Mouse (Mus musculus) embryonic facial prominence, embryonic 15.5 days (tissue): ENCODE results near the gene Skor1. TPM values are rescaled to one million over a fixed set of nuclear protein-coding genes. Genes with fewer than 3 reads are reported as not detected.

Experiments used
- ATAC-seq: fragments of 200-750 bp; cut with Nextera tagmentation; 2 replicates; pipeline ENCODE4 v1.8.0; 2017; ENCODE audit warnings: low read depth, moderate TSS enrichment; ENCODE audit not compliant: insufficient number of reproducible peaks, low FRiP score, low TSS enrichment
- H3K27ac ChIP-seq: fragments of 300-500 bp; sonication (generic); replicated peaks from 2 replicates; pipeline ENCODE4 v1.5.1; 2015; ENCODE audit warnings: mild to moderate bottlenecking, inconsistent platforms
- H3K27me3 ChIP-seq: fragments of 300-500 bp; sonication (generic); 2 replicates; pipeline ENCODE4 v1.6.1; 2015; ENCODE audit warnings: inconsistent platforms
- H3K36me3 ChIP-seq: fragments of 300-500 bp; sonication (generic); 2 replicates; pipeline ENCODE4 v1.6.1; 2015; ENCODE audit warnings: mild to moderate bottlenecking, inconsistent platforms
- H3K4me1 ChIP-seq: fragments of 300-500 bp; sonication (generic); 2 replicates; pipeline ENCODE4 v1.6.1; 2015; ENCODE audit warnings: inconsistent platforms
- H3K4me2 ChIP-seq: fragments of 300-500 bp; sonication (generic); replicated peaks from 2 replicates; pipeline ENCODE4 v1.6.1; 2015; ENCODE audit warnings: mild to moderate bottlenecking, inconsistent platforms
- H3K4me3 ChIP-seq: fragments of 300-500 bp; sonication (generic); replicated peaks from 2 replicates; pipeline ENCODE4 v1.5.1; 2015; ENCODE audit warnings: mild to moderate bottlenecking, inconsistent platforms
- H3K9ac ChIP-seq: fragments of 300-500 bp; sonication (generic); 2 replicates; pipeline ENCODE4 v1.6.1; 2015; ENCODE audit warnings: inconsistent platforms
- H3K9me3 ChIP-seq: fragments of 300-500 bp; sonication (generic); replicated peaks from 2 replicates; pipeline ENCODE4 v1.6.1; 2016; ENCODE audit warnings: inconsistent platforms
- WGBS: fragments of 180-500 bp; shearing (Covaris S2); methylation state at CpG from one replicate; pipeline ENCODE4 v1.1.7; 2015; 5-methylcytosine and 5-hydroxymethylcytosine counted together
- polyA plus RNA-seq: library from polyadenylated mRNA; unstranded; fragments of >200 nt; fragmentation: Nextera tagmentation; extraction: Ambion mirVana; gene quantifications from 2 replicates; pipeline ENCODE4 v1.2.1, GENCODE M21; 2015

Skor1 gene
- polyA plus RNA-seq = 0.08 TPM in 1 of 2 replicates, not detected in the other

DNA sequence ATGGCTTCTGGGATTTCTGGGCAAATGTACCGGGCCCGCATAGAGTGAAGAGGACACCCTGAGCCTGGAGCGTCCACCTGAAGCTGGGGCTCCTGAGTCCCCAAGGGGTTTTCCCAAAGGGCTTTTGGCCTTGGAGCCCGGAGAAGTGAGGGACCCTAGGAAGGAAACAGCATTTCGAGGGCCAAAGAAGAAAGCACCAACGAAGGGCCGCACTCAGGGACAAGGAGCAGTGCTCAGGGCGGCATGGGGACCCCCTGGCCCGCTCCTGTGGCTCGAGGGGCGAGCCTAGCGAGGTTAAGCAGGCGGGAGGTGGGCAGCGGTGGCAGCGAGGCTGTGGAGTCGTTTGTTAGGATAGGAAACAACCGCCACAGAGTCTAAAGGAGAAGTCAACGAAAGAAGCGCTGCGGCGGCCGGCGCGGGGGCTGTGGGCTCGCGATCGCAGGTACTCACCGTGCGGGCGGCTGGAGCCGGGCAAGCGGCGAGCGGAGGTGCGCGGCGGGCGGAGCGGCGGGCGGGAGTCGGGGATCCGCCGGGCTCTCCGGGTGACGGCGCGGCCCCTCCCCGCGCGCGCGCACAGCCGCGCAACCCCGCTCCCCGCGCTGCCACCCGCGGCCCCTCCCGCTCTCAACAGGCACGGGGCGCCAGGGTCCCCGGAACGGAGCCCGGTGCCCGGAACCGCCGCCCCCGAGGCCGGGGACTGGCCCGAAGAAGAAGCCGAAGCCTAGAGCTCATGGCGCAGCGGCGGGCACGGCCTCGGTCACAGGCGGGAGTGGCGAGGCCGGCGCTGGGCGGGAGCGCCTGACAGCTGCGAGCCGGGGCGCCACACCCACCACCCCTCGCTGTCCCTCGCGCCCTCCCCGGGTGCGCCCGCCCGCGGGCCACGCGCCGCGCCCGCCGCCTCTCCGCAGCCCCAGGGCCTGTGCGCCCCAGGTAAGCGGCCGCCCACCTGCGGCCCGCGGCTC lies at the start of gene Skor1:
Skor1 (minus strand) TSS at position 552 of the 962 bp plus-strand sequence.
- Histone ChIP-seq H3K36me3 (no peaks in the 10 kb centered on the region), H3K9ac (no peak within 1 kb of the TSS), H3K27me3 (peaks cover 100% of the 10 kb centered on the region), H3K4me2 (peak within 1 kb of the TSS; percentile 90), H3K4me3 (peak within 1 kb of the TSS; percentile 47), H3K4me1 (peaks cover 59% of the 10 kb centered on the region), H3K9me3 (no peaks in the 10 kb centered on the region), H3K27ac (no peak within 1 kb of the TSS)
- under 1% methylated on average over 74 of the region's 108 CpGs for WGBS
- no peak for ATAC-seq

GRCm38 (mm10) chr9:63197252-63197651 lies 48.5 kb upstream of the Skor1 start:
- Histone ChIP-seq H3K9me3 (no peaks in the 10 kb centered on the region), H3K9ac (no peak overlapping the region), H3K4me1 (no peaks in the 10 kb centered on the region), H3K27me3 (no peaks in the 10 kb centered on the region), H3K36me3 (0 out of 2 replicates have a peak, but pooled peaks cover 8% of the 10 kb centered on the region), H3K4me2 (no peak overlapping the region), H3K4me3 (no peak overlapping the region), H3K27ac (no peak overlapping the region)
- ATAC-seq = no peak
- 16% methylated on average over 8 of the region's 8 CpGs for WGBS

DNA sequence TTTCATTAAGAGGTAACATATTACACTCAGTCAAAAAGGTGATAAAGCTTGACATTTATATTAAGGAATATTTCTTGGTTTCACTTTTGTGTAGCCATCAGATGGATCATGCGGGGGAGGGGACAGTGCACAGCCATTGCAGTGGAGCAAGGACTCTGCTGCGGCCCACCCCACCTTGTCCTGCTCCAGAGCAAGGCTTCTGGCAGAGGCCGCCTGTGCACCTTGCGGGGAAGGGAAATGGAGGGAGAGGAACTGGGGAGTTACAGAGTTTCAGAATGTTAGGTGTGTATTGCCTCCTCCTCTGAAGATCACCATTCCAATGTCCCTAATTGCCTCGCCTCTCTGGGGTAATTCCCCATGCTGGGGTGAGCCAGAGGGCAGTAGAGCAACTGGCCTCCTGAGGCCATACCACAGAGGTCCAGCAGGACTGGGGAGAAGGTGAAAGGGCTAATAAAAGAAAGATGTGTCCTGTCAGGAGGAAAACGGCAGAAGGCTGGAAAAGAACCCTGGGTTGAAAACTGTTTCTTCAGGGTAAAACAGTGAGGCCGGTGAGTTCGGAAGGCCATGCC lies 47.4 kb upstream of the Skor1 start:
- Histone ChIP-seq H3K4me3 (no peak overlapping the region), H3K27ac (no peak overlapping the region), H3K36me3 (0 out of 2 replicates have a peak, but pooled peaks cover 4% of the 10 kb centered on the region), H3K9ac (no peak overlapping the region), H3K27me3 (no peaks in the 10 kb centered on the region), H3K9me3 (no peaks in the 10 kb centered on the region), H3K4me2 (no peak overlapping the region), H3K4me1 (no peaks in the 10 kb centered on the region)
- no peak for ATAC-seq
- 61% methylated on average over 8 of the region's 8 CpGs for WGBS

DNA sequence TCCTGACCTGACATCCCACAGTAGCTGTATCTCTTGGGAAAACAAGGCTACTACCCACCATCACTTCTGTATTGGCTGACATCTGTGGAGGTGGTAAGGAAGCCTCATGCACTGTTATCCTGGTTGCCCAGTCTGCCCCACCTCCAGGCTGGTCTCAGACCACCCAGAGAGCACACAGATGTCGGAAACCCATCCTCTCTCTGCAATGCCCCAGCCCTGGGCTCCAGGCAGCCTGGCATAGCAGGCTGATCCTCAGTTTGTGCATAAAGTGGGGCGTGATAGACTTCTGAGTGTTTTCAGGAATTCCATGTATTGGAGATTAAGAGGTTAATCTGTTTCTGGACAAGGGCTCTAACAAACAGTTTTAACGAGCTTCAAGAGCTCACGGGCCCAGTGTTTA lies 46.8 kb upstream of the Skor1 start:
- Histone ChIP-seq H3K36me3 (0 out of 2 replicates have a peak, but pooled peaks cover 4% of the 10 kb centered on the region), H3K9ac (no peak overlapping the region), H3K9me3 (no peaks in the 10 kb centered on the region), H3K4me1 (no peaks in the 10 kb centered on the region), H3K27me3 (no peaks in the 10 kb centered on the region), H3K27ac (no peak overlapping the region), H3K4me2 (no peak overlapping the region), H3K4me3 (no peak overlapping the region)
- no peak for ATAC-seq
- 54% methylated on average over 4 of the region's 4 CpGs for whole genome bisulfite sequencing

GRCm38 (mm10) chr9:63194791-63195190 lies 46.0 kb upstream of the Skor1 start:
- H3K27me3 ChIP-seq = no peaks in the 10 kb centered on the region
- 56% methylated on average over 9 of the region's 9 CpGs for WGBS
- no peaks in the 10 kb centered on the region for H3K9me3 ChIP-seq
- H3K27ac ChIP-seq = no peak overlapping the region
- no peak overlapping the region for H3K4me3 ChIP-seq
- ATAC-seq = 0 out of 2 replicates have a peak, but pooled peaks have one; percentile 43
- 0 out of 2 replicates have a peak, but pooled peaks cover 4% of the 10 kb centered on the region for H3K36me3 ChIP-seq
- H3K4me2 ChIP-seq = no peak overlapping the region
- no peaks in the 10 kb centered on the region for H3K4me1 ChIP-seq
- H3K9ac ChIP-seq = no peak overlapping the region

DNA sequence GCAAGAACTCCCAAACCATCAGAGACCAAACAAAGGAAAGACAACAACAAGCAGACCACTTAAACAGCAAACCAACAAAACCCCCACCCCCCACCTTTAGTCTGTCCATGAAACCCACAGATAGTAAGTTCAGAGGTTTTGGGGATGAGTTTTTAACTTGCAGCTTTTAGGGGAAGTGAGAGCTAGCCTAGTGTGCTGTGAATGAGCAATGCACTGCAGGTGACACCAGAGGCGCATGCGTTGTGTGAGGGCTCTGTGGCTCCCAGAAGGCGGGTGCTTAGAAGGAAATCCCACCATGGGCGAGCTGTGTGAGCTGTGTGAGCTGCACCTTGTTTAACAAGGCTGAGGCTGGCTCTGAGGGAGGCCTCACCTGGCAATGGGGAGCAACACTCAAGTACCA lies 44.0 kb upstream of the Skor1 start:
- H3K27me3 ChIP-seq = no peaks in the 10 kb centered on the region
- H3K27ac ChIP-seq = no peak overlapping the region
- no peaks in the 10 kb centered on the region for H3K4me1 ChIP-seq
- WGBS = 86% methylated on average over 4 of the region's 4 CpGs
- ATAC-seq = no peak
- no peaks in the 10 kb centered on the region for H3K9me3 ChIP-seq
- 0 out of 2 replicates have a peak, but pooled peaks cover 4% of the 10 kb centered on the region for H3K36me3 ChIP-seq
- H3K4me3 ChIP-seq = no peak overlapping the region
- H3K4me2 ChIP-seq = no peak overlapping the region
- H3K9ac ChIP-seq = no peak overlapping the region

DNA sequence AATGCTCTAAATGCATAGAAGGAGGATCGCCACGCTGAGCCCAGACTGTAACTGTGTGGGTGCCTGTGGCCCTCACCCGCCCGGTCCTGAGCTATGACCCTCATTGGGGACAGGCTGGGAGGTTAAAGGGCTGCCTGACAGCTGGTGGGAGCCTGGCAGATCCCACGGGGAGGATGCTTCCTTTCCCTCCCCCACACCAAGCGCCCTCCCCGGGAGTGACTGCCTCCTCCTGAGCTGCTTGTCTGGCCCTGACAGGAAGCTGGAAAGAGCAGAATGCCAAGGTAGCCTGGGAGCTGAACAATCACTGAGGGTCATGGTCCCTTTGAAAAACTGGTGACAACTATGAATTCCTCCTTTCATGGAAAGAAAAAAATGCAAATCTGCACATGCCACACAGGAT lies 38.5 kb upstream of the Skor1 start:
- Histone ChIP-seq H3K4me2 (no peak overlapping the region), H3K9ac (no peak overlapping the region), H3K9me3 (no peaks in the 10 kb centered on the region), H3K36me3 (no peaks in the 10 kb centered on the region), H3K27me3 (no peaks in the 10 kb centered on the region), H3K4me1 (peaks cover 23% of the 10 kb centered on the region), H3K27ac (no peak overlapping the region), H3K4me3 (no peak overlapping the region)
- 37% methylated on average over 7 of the region's 7 CpGs for WGBS
- ATAC-seq = no peak

GRCm38 (mm10) chr9:63185249-63185648 lies 36.5 kb upstream of the Skor1 start:
- H3K27me3 ChIP-seq = no peaks in the 10 kb centered on the region
- no peak overlapping the region for H3K27ac ChIP-seq
- H3K9me3 ChIP-seq = no peaks in the 10 kb centered on the region
- no peaks in the 10 kb centered on the region for H3K36me3 ChIP-seq
- no peak for ATAC-seq
- 86% methylated on average over 7 of the region's 7 CpGs for WGBS
- no peak overlapping the region for H3K4me2 ChIP-seq
- H3K9ac ChIP-seq = no peak overlapping the region
- no peak overlapping the region for H3K4me3 ChIP-seq
- peaks cover 33% of the 10 kb centered on the region for H3K4me1 ChIP-seq

- Histone ChIP-seq H3K4me2 (no peak overlapping the region), H3K9ac (no peak overlapping the region), H3K9me3 (no peaks in the 10 kb centered on the region), H3K27me3 (no peaks in the 10 kb centered on the region), H3K27ac (no peak overlapping the region), H3K4me1 (peaks cover 33% of the 10 kb centered on the region), H3K36me3 (no peaks in the 10 kb centered on the region), H3K4me3 (no peak overlapping the region)
- 70% methylated on average over 7 of the region's 7 CpGs for WGBS
- no peak for ATAC-seq
Observed at GRCm38 (mm10) chr9:63183864-63184263, 35.1 kb upstream of the Skor1 start.

GRCm38 (mm10) chr9:63182306-63182960 lies 33.7 kb upstream of the Skor1 start:
- no peak overlapping the region for H3K9ac ChIP-seq
- no peak for ATAC-seq
- peaks cover 30% of the 10 kb centered on the region for H3K4me1 ChIP-seq
- H3K4me2 ChIP-seq = no peak overlapping the region
- H3K9me3 ChIP-seq = no peaks in the 10 kb centered on the region
- no peaks in the 10 kb centered on the region for H3K36me3 ChIP-seq
- H3K27ac ChIP-seq = no peak overlapping the region
- WGBS = 33% methylated on average over 14 of the region's 14 CpGs
- no peak overlapping the region for H3K4me3 ChIP-seq
- H3K27me3 ChIP-seq = no peaks in the 10 kb centered on the region
